Mouse (Mus musculus) spleen, adult 2 months (tissue): Measurements from ENCODE around the gene Gm815. TPM values are rescaled to one million over a fixed set of nuclear protein-coding genes. Genes with fewer than 3 reads are reported as not detected.

Source experiments
- DNase-seq, 2 experiments: peaks; one replicate each; pipeline versions ENCODE4 v3.0.0 to v3.0.0-alpha.2; 2012 to 2021; ENCODE audit warnings: low spot score in 2 of 2, low read depth in 1 of 2
- H3K27ac ChIP-seq: fragments of 200-500 bp; 2 replicates; pipeline ENCODE4 v1.5.1; 2012; ENCODE audit warnings: low read length, inconsistent platforms; ENCODE audit not compliant: insufficient read depth
- H3K27me3 ChIP-seq: fragments of 200-500 bp; 2 replicates; pipeline ENCODE4 v1.6.1; 2012; ENCODE audit warnings: mild to moderate bottlenecking, moderate library complexity, low read length, inconsistent platforms; ENCODE audit not compliant: control insufficient read depth, insufficient read depth
- H3K36me3 ChIP-seq: fragments of 200-500 bp; 2 replicates; pipeline ENCODE4 v1.6.1; 2012; ENCODE audit warnings: mild to moderate bottlenecking, low read length, inconsistent platforms; ENCODE audit not compliant: control insufficient read depth, insufficient read depth
- H3K4me1 ChIP-seq: fragments of 200-500 bp; 2 replicates; pipeline ENCODE4 v1.6.1; 2011; ENCODE audit warnings: inconsistent platforms; ENCODE audit not compliant: control insufficient read depth, insufficient read depth, insufficient read length
- H3K4me3 ChIP-seq: fragments of 200-500 bp; 2 replicates; pipeline ENCODE4 v1.5.1; 2011; ENCODE audit warnings: mild to moderate bottlenecking, inconsistent platforms; ENCODE audit not compliant: insufficient read depth, insufficient read length; ENCODE audit errors: extremely low read depth
- CTCF ChIP-seq: fragments of 200-500 bp; IDR thresholded peaks from 2 replicates; pipeline ENCODE4 v1.5.1; 2011; ENCODE audit warnings: mild to moderate bottlenecking, inconsistent platforms; ENCODE audit not compliant: insufficient read depth, insufficient read length, insufficient replicate concordance; ENCODE audit errors: extremely low read depth
- POLR2A ChIP-seq: fragments of 200-500 bp; IDR thresholded peaks from 2 replicates; pipeline ENCODE4 v1.6.1; 2011; ENCODE audit warnings: low read depth, low read length, inconsistent platforms
- WGBS: fragments of 180-500 bp; shearing (Covaris S2); methylation state at CpG from one replicate; pipeline ENCODE4 v1.1.7; 2018; 5-methylcytosine and 5-hydroxymethylcytosine counted together
- polyA plus RNA-seq: library from polyadenylated mRNA; depleted of rRNA; stranded (reverse); fragments of >200 nt; gene quantifications from 2 replicates; pipeline ENCODE4 v1.2.3, GENCODE M21; 2012

Gm815 gene
- polyA plus RNA-seq, 1 experiment = not detected

DNA sequence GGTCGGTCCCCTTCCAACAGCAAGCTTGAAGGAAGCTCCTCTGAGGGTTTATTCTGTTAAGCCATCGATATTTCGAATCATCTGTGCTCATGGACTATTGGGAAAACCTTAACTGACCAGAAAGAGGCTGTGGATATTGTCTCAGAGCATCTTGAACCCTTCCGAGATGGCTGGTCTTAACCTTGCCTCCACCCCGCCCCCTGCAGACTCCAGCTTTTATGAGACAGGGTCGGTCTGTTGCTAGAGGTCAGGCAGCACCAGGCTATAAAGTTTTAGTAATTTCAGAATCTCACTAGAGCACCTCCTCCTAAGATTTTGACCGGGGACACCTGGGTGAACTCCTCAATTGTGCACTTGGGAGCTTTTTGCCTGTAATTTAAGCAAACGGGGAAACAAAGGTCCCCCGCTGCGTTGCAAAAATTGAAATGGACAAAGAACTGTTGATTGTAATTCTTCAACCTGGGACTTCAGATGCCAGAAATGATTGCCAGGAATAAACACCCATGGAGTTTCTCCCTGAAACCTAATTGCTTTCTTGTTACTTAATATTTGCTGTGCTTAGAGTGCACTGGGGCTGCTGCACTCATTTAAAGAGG is 8.4 kb upstream of the Gm815 start:
- Histone ChIP-seq H3K4me3 (no peak overlapping the region), H3K27ac (no peak overlapping the region), H3K27me3 (no peaks in the 10 kb centered on the region), H3K4me1 (no peaks in the 10 kb centered on the region), H3K36me3 (no peaks in the 10 kb centered on the region)
- 78% methylated on average over 10 of the region's 10 CpGs for WGBS
- DNase-seq = no peak
- TF ChIP-seq POLR2A (no peak), CTCF (no peak)

DNA sequence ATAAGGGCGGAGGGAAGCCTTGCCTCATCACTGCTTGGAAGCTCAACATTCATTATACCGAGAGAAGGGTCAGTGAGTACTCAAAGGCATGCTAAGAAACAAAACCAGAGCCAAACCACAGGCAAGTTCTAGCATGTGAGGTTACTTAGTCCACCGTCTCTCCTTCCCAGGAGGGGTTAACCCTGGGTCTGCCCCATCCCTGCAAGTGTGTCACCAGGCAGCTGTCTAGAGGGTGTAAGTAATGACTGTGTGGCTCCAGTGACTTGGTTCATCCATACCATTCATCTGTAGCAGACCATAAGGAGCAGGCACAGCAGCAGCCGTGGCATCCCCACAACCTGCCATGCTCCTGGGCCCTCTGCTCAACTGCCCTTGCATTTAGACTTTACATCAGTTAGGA is 5.8 kb upstream of the Gm815 start:
- DNase-seq = no peak
- Histone ChIP-seq H3K27ac (no peak overlapping the region), H3K36me3 (no peaks in the 10 kb centered on the region), H3K27me3 (no peaks in the 10 kb centered on the region), H3K4me1 (no peaks in the 10 kb centered on the region), H3K4me3 (no peak overlapping the region)
- 93% methylated on average over 4 of the region's 4 CpGs for WGBS
- TF ChIP-seq CTCF (no peak), POLR2A (no peak)

DNA sequence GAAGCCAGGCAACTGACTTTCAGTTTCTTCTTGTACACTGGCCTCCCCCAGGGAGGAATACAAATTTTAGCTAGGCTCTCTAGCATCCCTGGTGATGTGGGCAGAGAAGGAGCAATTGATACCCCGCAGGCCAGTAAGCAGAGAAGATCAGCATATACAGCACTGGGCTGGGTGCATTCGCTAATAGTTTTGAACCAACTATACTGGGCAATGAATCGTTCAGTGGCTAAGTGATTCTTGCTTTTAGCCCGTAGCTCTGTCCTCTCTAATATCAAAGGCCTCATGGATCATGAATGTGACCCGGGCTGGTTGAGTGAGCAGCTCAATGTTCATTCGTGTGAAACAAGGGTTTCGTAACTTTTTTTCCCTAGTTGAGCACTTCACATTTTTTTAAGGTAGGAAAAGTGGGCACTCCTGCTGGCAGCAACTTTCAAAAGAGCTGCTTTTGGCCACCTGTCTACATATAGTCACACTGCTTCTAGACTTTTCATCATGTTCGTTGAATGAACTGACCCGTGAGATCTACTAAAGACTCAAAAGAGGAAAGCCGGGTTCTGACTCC is 3.7 kb upstream of the Gm815 start:
- Histone ChIP-seq H3K27ac (no peak overlapping the region), H3K4me1 (no peaks in the 10 kb centered on the region), H3K27me3 (no peaks in the 10 kb centered on the region), H3K4me3 (no peak overlapping the region), H3K36me3 (no peaks in the 10 kb centered on the region)
- no peak for DNase-seq
- TF ChIP-seq CTCF = no peak
- TF ChIP-seq POLR2A = no peak
- 90% methylated on average over 10 of the region's 10 CpGs for WGBS

DNA sequence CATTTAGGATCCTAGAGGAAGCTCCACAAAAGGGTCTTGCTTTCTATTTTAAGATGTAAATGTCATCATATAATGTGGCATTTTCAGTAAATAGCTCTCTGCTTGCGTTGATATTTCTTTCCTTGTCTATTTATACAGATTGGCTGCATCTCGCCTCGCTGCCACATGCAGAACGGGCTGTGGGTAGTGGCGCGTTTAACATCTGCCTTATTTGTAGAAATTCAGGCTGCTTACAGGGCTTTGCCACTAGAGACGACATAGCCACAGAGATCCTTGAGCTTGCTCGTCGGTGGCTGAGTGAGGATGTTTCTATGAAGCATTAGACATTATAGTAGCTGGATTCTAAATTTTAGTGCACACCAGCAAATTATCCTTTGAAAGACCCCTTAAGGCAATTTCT is 2.5 kb downstream of the Gm815 start:
- Histone ChIP-seq H3K4me1 (no peaks in the 10 kb centered on the region), H3K27me3 (no peaks in the 10 kb centered on the region), H3K4me3 (no peak overlapping the region), H3K27ac (no peak overlapping the region), H3K36me3 (no peaks in the 10 kb centered on the region)
- no peak for DNase-seq
- no peak for TF ChIP-seq POLR2A
- no peak for TF ChIP-seq CTCF
- WGBS = 80% methylated on average over 9 of the region's 9 CpGs

DNA sequence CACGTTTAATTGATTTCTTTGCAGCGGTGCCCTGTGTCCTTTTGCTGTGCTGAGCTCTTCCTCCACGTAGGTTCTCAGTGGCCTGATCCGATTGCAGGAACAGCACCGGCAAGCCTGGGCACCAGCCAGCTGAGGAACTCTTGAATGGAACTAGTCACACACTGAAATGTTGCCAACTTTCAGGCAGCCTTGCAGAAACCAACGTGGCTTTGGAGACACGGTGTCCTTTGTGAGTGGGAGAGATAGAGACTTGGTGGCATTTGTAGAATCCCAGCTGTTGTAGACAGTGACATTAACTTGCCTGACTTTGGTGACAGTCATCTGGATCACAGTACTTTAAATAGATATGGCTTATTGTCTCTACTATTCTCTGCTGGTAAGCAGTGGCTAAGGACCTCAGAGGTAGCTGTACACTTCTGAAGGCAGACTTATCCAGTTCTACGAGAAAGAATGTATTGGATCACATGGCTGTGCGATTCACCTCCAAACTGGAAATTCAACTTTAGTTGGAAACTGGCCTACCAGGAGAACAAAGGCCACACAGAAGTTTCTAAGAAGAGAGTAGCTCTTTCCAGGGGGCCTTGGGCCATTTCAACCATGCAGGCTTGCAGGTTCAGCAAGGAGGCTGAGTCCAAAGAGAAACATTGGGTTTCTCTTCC is 5.8 kb downstream of the Gm815 start:
- 81% methylated on average over 9 of the region's 9 CpGs for WGBS
- no peaks in the 10 kb centered on the region for H3K36me3 ChIP-seq
- H3K4me1 ChIP-seq = no peaks in the 10 kb centered on the region
- no peak overlapping the region for H3K4me3 ChIP-seq
- no peak for DNase-seq
- H3K27me3 ChIP-seq = no peaks in the 10 kb centered on the region
- H3K27ac ChIP-seq = no peak overlapping the region
- TF ChIP-seq POLR2A (no peak), CTCF (no peak)

DNA sequence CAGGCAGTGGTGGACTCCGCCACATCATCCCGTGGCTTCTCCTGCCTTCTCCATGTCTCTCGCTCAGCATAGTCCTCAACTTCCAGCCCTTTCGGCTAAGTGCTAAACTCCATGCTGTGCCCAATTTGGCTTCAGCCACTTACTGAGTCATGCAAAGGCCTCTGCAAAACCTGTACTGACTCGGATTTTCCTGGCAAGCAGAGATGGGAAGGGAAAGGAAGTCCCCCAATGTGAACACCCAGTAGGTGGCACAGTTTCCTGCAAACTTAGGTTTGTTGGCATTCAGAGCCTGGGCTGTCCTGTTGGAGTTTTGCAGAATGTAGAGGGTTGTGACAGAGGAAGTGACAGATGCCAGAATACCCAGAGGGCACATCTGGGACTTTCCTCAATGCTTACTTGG is 7.2 kb downstream of the Gm815 start:
- no peak for DNase-seq

DNA sequence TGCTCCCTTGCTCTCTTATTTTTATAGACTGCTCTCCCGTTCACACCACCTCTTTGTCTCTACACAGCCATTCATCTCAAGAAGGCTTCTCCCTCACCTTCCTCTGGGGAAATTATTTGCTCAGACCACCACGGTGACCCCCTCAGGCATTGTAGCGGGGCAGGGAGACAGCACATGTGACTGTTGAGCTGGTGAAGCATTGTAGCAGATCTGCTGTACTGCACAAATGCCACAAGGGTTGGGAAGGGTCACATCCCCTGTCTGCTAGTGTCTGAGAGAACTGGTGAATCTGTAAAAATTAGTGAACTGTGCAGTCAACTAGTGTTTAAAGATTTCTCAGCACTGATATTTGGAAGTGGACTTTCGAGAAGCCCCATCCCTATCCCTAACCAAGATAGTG is 16.5 kb downstream of the Gm815 start:
- TF ChIP-seq CTCF (no peak), POLR2A (no peak)
- 80% methylated on average over 4 of the region's 4 CpGs for WGBS

More for the DNA sequence above, 7.2 kb downstream of the Gm815 start:
- no peak overlapping the region for H3K27ac ChIP-seq
- H3K4me3 ChIP-seq = no peak overlapping the region
- TF ChIP-seq CTCF (no peak), POLR2A (no peak)
- H3K27me3 ChIP-seq = no peaks in the 10 kb centered on the region
- H3K36me3 ChIP-seq = no peaks in the 10 kb centered on the region
- 71% methylated on average over 5 of the region's 5 CpGs for WGBS
- H3K4me1 ChIP-seq = no peaks in the 10 kb centered on the region

More for the DNA sequence above, 16.5 kb downstream of the Gm815 start:
- H3K4me3 ChIP-seq = no peak overlapping the region
- no peaks in the 10 kb centered on the region for H3K4me1 ChIP-seq
- H3K27me3 ChIP-seq = no peaks in the 10 kb centered on the region
- H3K36me3 ChIP-seq = no peaks in the 10 kb centered on the region
- no peak overlapping the region for H3K27ac ChIP-seq
- no peak for DNase-seq
